Mouse (Mus musculus) liver, embryonic 15.5 days (tissue): ENCODE measurements around the gene Nkx2-2. TPM values are rescaled to one million over a fixed set of nuclear protein-coding genes. Genes with fewer than 3 reads are reported as not detected.
"Not testable (repeated sequence)": the region's sequence is repeated elsewhere in the genome, so short reads cannot be mapped to it uniquely, and the experiment has no call there.

ENCODE experiments used
- ATAC-seq: fragments of 200-750 bp; cut with Nextera tagmentation; 2 replicates; pipeline ENCODE4 v1.8.0; 2017; ENCODE audit warnings: moderate number of reproducible peaks, mild to moderate bottlenecking, moderate library complexity; ENCODE audit not compliant: insufficient read depth
- H3K27ac ChIP-seq: fragments of 300-500 bp; sonication (generic); replicated peaks from 2 replicates; pipeline ENCODE4 v1.5.1; 2015; ENCODE audit warnings: mild to moderate bottlenecking, inconsistent platforms
- H3K27me3 ChIP-seq: fragments of 300-500 bp; sonication (generic); 2 replicates; pipeline ENCODE4 v1.6.1; 2015; ENCODE audit warnings: mild to moderate bottlenecking, inconsistent platforms
- H3K36me3 ChIP-seq: fragments of 300-500 bp; sonication (generic); replicated peaks from 2 replicates; pipeline ENCODE4 v1.6.1; 2015; ENCODE audit warnings: moderate library complexity, mild to moderate bottlenecking, inconsistent platforms
- H3K4me1 ChIP-seq: fragments of 300-500 bp; sonication (generic); replicated peaks from 2 replicates; pipeline ENCODE4 v1.6.1; 2015; ENCODE audit warnings: inconsistent platforms
- H3K4me2 ChIP-seq: fragments of 300-500 bp; sonication (generic); 2 replicates; pipeline ENCODE4 v1.6.1; 2015; ENCODE audit warnings: moderate library complexity, mild to moderate bottlenecking, inconsistent platforms
- H3K4me3 ChIP-seq: fragments of 300-500 bp; sonication (generic); replicated peaks from 2 replicates; pipeline ENCODE4 v1.5.1; 2015; ENCODE audit warnings: mild to moderate bottlenecking, inconsistent platforms
- H3K9ac ChIP-seq: fragments of 300-500 bp; sonication (generic); 2 replicates; pipeline ENCODE4 v1.6.1; 2015; ENCODE audit warnings: moderate library complexity, mild to moderate bottlenecking, inconsistent platforms
- H3K9me3 ChIP-seq: fragments of 300-500 bp; sonication (generic); replicated peaks from 2 replicates; pipeline ENCODE4 v1.6.1; 2016; ENCODE audit warnings: inconsistent platforms
- WGBS: fragments of 180-500 bp; shearing (Covaris S2); methylation state at CpG from one replicate; pipeline ENCODE4 v1.1.7; 2015; ENCODE audit warnings: mixed read lengths; ENCODE audit not compliant: insufficient replicate concordance; 5-methylcytosine and 5-hydroxymethylcytosine counted together
- polyA plus RNA-seq: library from polyadenylated mRNA; unstranded; fragments of >200 nt; fragmentation: Nextera tagmentation; extraction: Ambion mirVana; gene quantifications from 2 replicates; pipeline ENCODE4 v1.2.1, GENCODE M21; 2015

Nkx2-2 gene
- polyA plus RNA-seq, 1 experiment from 2014 or later = not detected

- H3K36me3 ChIP-seq = no peaks in the 10 kb centered on the region
- ATAC-seq = 0 out of 2 replicates have a peak, but pooled peaks have one; percentile 43
- no peaks in the 10 kb centered on the region for H3K9me3 ChIP-seq
- peak overlapping the region; percentile 10; the same call in 1 of the 2 replicates for H3K4me3 ChIP-seq
- H3K4me2 ChIP-seq = peak overlapping the region; percentile 46
- peaks cover 76% of the 10 kb centered on the region for H3K27me3 ChIP-seq
- 2% methylated on average over 39 of the region's 39 CpGs for WGBS
- no peak overlapping the region for H3K9ac ChIP-seq
- no peak overlapping the region for H3K27ac ChIP-seq
- peaks cover 10% of the 10 kb centered on the region for H3K4me1 ChIP-seq
Observed at GRCm38 (mm10) chr2:147178091-147179059, 15.7 kb downstream of the Nkx2-2 start.

- peaks cover 69% of the 10 kb centered on the region for H3K27me3 ChIP-seq
- no peaks in the 10 kb centered on the region for H3K36me3 ChIP-seq
- H3K27ac ChIP-seq = no peak overlapping the region
- WGBS = 8% methylated on average over 10 of the region's 10 CpGs
- H3K4me3 ChIP-seq = 0 out of 2 replicates have a peak overlapping the region, but pooled peaks have one; percentile 5
- H3K4me2 ChIP-seq = peak overlapping the region; percentile 46
- peaks cover 10% of the 10 kb centered on the region for H3K4me1 ChIP-seq
- no peaks in the 10 kb centered on the region for H3K9me3 ChIP-seq
- no peak overlapping the region for H3K9ac ChIP-seq
- ATAC-seq = no peak
Observed at GRCm38 (mm10) chr2:147177672-147178071, 16.4 kb downstream of the Nkx2-2 start.

GRCm38 (mm10) chr2:147175296-147175695, 18.7 kb downstream of the Nkx2-2 start:
- 72% methylated on average over 11 of the region's 11 CpGs for WGBS
- peaks cover 45% of the 10 kb centered on the region for H3K27me3 ChIP-seq

GRCm38 (mm10) chr2:147173751-147174150, 20.3 kb downstream of the Nkx2-2 start:
- H3K9ac ChIP-seq = no peak overlapping the region
- no peak for ATAC-seq
- H3K4me1 ChIP-seq = peaks cover 9% of the 10 kb centered on the region
- H3K36me3 ChIP-seq = no peaks in the 10 kb centered on the region
- peaks cover 30% of the 10 kb centered on the region for H3K27me3 ChIP-seq
- H3K4me3 ChIP-seq = no peak overlapping the region
- H3K4me2 ChIP-seq = no peak overlapping the region
- H3K9me3 ChIP-seq = no peaks in the 10 kb centered on the region
- H3K27ac ChIP-seq = no peak overlapping the region

More at GRCm38 (mm10) chr2:147175296-147175695, 18.7 kb downstream of the Nkx2-2 start:
- Histone ChIP-seq H3K36me3 (no peaks in the 10 kb centered on the region), H3K4me1 (peaks cover 10% of the 10 kb centered on the region), H3K4me3 (no peak overlapping the region), H3K4me2 (no peak overlapping the region), H3K27ac (no peak overlapping the region), H3K9ac (no peak overlapping the region), H3K9me3 (no peaks in the 10 kb centered on the region)
- ATAC-seq = no peak

GRCm38 (mm10) chr2:147170538-147170937, 23.5 kb downstream of the Nkx2-2 start:
- not testable (repeated sequence) for H3K36me3 ChIP-seq, H3K27me3 ChIP-seq, H3K4me3 ChIP-seq, H3K27ac ChIP-seq, H3K9me3 ChIP-seq, H3K4me2 ChIP-seq, H3K4me1 ChIP-seq, ATAC-seq, H3K9ac ChIP-seq
- WGBS = 68% methylated on average over 9 of the region's 9 CpGs

GRCm38 (mm10) chr2:147165863-147166262, 28.2 kb downstream of the Nkx2-2 start:
- H3K36me3 ChIP-seq = no peaks in the 10 kb centered on the region
- WGBS = 60% methylated on average over 1 of the region's 1 CpGs
- no peak overlapping the region for H3K4me3 ChIP-seq
- H3K27ac ChIP-seq = no peak overlapping the region
- H3K4me1 ChIP-seq = no peaks in the 10 kb centered on the region
- no peak overlapping the region for H3K9ac ChIP-seq
- H3K27me3 ChIP-seq = no peaks in the 10 kb centered on the region
- no peaks in the 10 kb centered on the region for H3K9me3 ChIP-seq
- H3K4me2 ChIP-seq = no peak overlapping the region
- ATAC-seq = no peak

- WGBS = 64% methylated on average over 3 of the region's 3 CpGs
- ATAC-seq = no peak
- no peaks in the 10 kb centered on the region for H3K27me3 ChIP-seq
- no peak overlapping the region for H3K4me2 ChIP-seq
- H3K36me3 ChIP-seq = no peaks in the 10 kb centered on the region
- H3K4me1 ChIP-seq = no peaks in the 10 kb centered on the region
- no peaks in the 10 kb centered on the region for H3K9me3 ChIP-seq
- no peak overlapping the region for H3K4me3 ChIP-seq
- H3K27ac ChIP-seq = no peak overlapping the region
- no peak overlapping the region for H3K9ac ChIP-seq
Observed at GRCm38 (mm10) chr2:147165376-147165775, 28.7 kb downstream of the Nkx2-2 start.

- WGBS = 25% methylated on average over 2 of the region's 2 CpGs
- no peak for ATAC-seq
- Histone ChIP-seq H3K27ac (no peak overlapping the region), H3K9me3 (no peaks in the 10 kb centered on the region), H3K9ac (no peak overlapping the region), H3K4me1 (no peaks in the 10 kb centered on the region), H3K27me3 (no peaks in the 10 kb centered on the region; the same call in 1 of the 2 replicates), H3K4me3 (no peak overlapping the region), H3K4me2 (no peak overlapping the region), H3K36me3 (no peaks in the 10 kb centered on the region)
Observed at GRCm38 (mm10) chr2:147152543-147152942, 41.5 kb downstream of the Nkx2-2 start.

Other genes with a start within 250 kb of the Nkx2-2 start
- 23.7 and 24.3 TPM in 2 replicates for gene Xrn2, start 181.2 kb downstream of the Nkx2-2 start, polyA plus RNA-seq
- not detected in 2 replicates for gene Nkx2-4, start 108.8 kb downstream of the Nkx2-2 start, polyA plus RNA-seq
- gene Pax1, start 167.7 kb upstream of the Nkx2-2 start, polyA plus RNA-seq = not detected in 2 replicates